Mouse (Mus musculus): Measurements from ENCODE around the gene Zfp607a.
"Not testable (repeated sequence)": the region's sequence is repeated elsewhere in the genome, so short reads cannot be mapped to it uniquely, and the experiment has no call there.

DNA sequence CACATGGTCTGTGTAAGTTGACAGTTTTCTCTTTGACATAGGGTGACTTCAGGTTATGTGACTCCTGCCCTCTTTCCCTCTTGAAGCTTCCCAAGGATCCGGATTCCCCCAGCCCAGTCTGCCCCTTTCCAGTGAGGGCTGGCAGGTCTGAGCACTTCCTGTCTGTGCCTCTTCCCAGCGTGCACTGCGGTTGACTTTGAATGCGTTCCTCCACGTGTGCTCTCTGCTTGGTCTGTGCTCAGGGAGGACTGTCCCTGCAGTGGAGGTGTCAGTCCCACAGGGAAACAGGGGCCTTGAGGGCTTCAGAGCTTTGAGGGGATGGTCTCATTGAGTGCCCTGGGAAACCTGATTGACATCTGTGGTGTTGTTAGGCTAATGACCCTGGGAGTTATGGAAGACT, 5.3 kb downstream of the Zfp607a start:
- TF ChIP-seq CTCF, EP300 (IDR thresholded peaks at IDR 0.05; ENCODE audit: low read depth): not testable (repeated sequence)
